Mouse (Mus musculus) midbrain, embryonic 10.5 days (tissue): ENCODE data around the gene Cyp1a2. TPM values are rescaled to one million over a fixed set of nuclear protein-coding genes. Genes with fewer than 3 reads are reported as not detected.

Experiments
- DNase-seq: peaks from one replicate; pipeline ENCODE4 v3.0.0-alpha.2; 2017; ENCODE audit warnings: low spot score
- H3K27ac ChIP-seq: fragments of 300-500 bp; sonication (generic); replicated peaks from 2 replicates; pipeline ENCODE4 v1.5.1; 2016; ENCODE audit warnings: mild to moderate bottlenecking
- H3K27me3 ChIP-seq: fragments of 300-500 bp; sonication (generic); 2 replicates; pipeline ENCODE4 v1.6.1; 2016; ENCODE audit warnings: low read depth, mild to moderate bottlenecking; ENCODE audit not compliant: poor library complexity, severe bottlenecking
- H3K36me3 ChIP-seq: fragments of 300-500 bp; sonication (generic); 2 replicates; pipeline ENCODE4 v1.6.1; 2016; ENCODE audit warnings: mild to moderate bottlenecking, moderate library complexity
- H3K4me1 ChIP-seq: fragments of 300-500 bp; sonication (generic); 2 replicates; pipeline ENCODE4 v1.6.1; 2016
- H3K4me3 ChIP-seq: fragments of 300-500 bp; sonication (generic); 2 replicates; pipeline ENCODE4 v1.5.1; 2016; ENCODE audit warnings: mild to moderate bottlenecking, moderate library complexity
- H3K9me3 ChIP-seq: fragments of 300-500 bp; sonication (generic); replicated peaks from 2 replicates; pipeline ENCODE4 v1.6.1; 2016; ENCODE audit warnings: mild to moderate bottlenecking
- WGBS: fragments of 180-500 bp; shearing (Covaris S2); methylation state at CpG from one replicate; pipeline ENCODE4 v1.1.7; 2016; 5-methylcytosine and 5-hydroxymethylcytosine counted together
- polyA plus RNA-seq: library from polyadenylated mRNA; unstranded; fragments of >200 nt; fragmentation: Nextera tagmentation; extraction: Ambion mirVana; gene quantifications from 2 replicates; pipeline ENCODE4 v1.2.1, GENCODE M21; 2016

Gene Cyp1a2
- polyA plus RNA-seq, 1 experiment from 2014 or later: not detected

- H3K27me3 ChIP-seq: peaks cover 1% of the 10 kb centered on the region; the same call in 1 of the 2 replicates
- WGBS: 61% methylated on average over 1 of the region's 1 CpGs
- peaks cover 87% of the 10 kb centered on the region for H3K4me1 ChIP-seq
- H3K36me3 ChIP-seq: peaks cover 44% of the 10 kb centered on the region
- no peak for DNase-seq
- no peak overlapping the region for H3K4me3 ChIP-seq
- H3K27ac ChIP-seq: no peak overlapping the region
- no peaks in the 10 kb centered on the region for H3K9me3 ChIP-seq
Observed at GRCm38 (mm10) chr9:57641022-57641421, 42.5 kb downstream of the Cyp1a2 start.

DNA sequence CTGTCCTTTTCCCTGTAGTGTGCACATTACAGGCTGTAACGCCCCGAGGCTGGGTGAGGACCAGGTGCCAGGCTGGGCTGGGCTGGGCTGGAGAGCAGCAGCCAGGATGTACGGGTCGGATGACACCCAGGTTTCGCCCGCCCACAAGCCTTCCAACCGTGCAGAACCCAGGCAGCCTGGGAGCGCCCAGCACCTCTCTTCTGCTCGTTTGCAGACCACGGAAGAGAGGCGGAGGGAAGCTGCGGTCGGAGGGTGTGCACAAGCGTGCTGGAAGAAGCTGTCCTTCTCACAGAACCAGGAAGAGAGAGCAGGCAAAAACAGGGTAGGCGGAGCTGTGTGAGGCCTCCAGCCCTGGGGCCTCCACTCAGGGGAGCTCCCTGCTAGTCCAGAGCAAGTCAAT, 43.1 kb downstream of the Cyp1a2 start:
- DNase-seq: no peak

GRCm38 (mm10) chr9:57639661-57640328, 43.7 kb downstream of the Cyp1a2 start:
- H3K27ac ChIP-seq: peak overlapping the region; percentile 58
- no peak for DNase-seq
- H3K36me3 ChIP-seq: peaks cover 51% of the 10 kb centered on the region
- H3K4me3 ChIP-seq: peak overlapping the region; percentile 23; the same call in 1 of the 2 replicates
- WGBS: 81% methylated on average over 5 of the region's 5 CpGs
- no peaks in the 10 kb centered on the region for H3K9me3 ChIP-seq
- H3K27me3 ChIP-seq: no peaks in the 10 kb centered on the region
- peaks cover 76% of the 10 kb centered on the region for H3K4me1 ChIP-seq

More for the DNA sequence above, 43.1 kb downstream of the Cyp1a2 start:
- Histone ChIP-seq H3K27me3 (no peaks in the 10 kb centered on the region), H3K36me3 (peaks cover 46% of the 10 kb centered on the region), H3K4me1 (peaks cover 80% of the 10 kb centered on the region), H3K27ac (peak overlapping the region; percentile 46), H3K4me3 (peak overlapping the region; percentile 23; the same call in 1 of the 2 replicates), H3K9me3 (no peaks in the 10 kb centered on the region)
- WGBS: 29% methylated on average over 15 of the region's 15 CpGs

GRCm38 (mm10) chr9:57638651-57639459, 44.6 kb downstream of the Cyp1a2 start:
- H3K4me1 ChIP-seq: peaks cover 72% of the 10 kb centered on the region

DNA sequence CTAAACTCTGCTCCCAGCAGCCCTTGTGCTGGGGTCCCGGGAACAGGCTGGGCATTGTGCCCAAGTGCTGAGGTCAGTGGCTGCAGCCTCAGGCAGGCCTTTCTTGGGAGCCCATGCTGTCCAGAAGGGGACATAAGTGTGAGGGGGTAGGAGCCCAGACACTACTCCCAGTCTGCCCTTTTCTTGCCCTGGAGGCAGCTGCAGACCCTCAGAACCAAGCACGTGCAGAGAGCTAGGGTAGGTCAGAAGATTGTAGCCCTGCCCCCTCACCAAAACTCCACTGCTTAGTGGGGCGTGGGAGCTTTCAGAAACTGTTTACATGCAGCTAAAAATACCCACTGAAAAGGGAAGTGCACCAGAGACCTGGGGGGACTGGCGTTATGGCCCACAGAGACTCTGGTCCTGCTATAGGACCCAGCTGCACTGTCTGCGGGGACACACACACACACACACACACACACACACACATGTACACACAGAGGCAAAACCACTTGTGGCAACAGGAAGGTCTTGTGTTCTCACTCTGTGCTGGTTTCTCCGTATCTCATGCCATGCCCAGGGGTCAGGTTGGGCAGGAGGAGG, 45.7 kb downstream of the Cyp1a2 start:
- H3K9me3 ChIP-seq: no peaks in the 10 kb centered on the region
- no peaks in the 10 kb centered on the region for H3K27me3 ChIP-seq
- 71% methylated on average over 6 of the region's 6 CpGs for WGBS
- peaks cover 53% of the 10 kb centered on the region for H3K36me3 ChIP-seq
- peaks cover 66% of the 10 kb centered on the region for H3K4me1 ChIP-seq
- 0 out of 2 replicates have a peak overlapping the region, but pooled peaks have one; percentile 29 for H3K27ac ChIP-seq
- DNase-seq: no peak
- H3K4me3 ChIP-seq: no peak overlapping the region

More at GRCm38 (mm10) chr9:57638651-57639459, 44.6 kb downstream of the Cyp1a2 start:
- H3K36me3 ChIP-seq: peaks cover 51% of the 10 kb centered on the region
- H3K9me3 ChIP-seq: no peaks in the 10 kb centered on the region
- peak overlapping the region; percentile 58 for H3K27ac ChIP-seq
- peak overlapping the region; percentile 10; the same call in 1 of the 2 replicates for H3K4me3 ChIP-seq
- no peaks in the 10 kb centered on the region for H3K27me3 ChIP-seq
- DNase-seq: no peak
- 63% methylated on average over 8 of the region's 8 CpGs for WGBS

DNA sequence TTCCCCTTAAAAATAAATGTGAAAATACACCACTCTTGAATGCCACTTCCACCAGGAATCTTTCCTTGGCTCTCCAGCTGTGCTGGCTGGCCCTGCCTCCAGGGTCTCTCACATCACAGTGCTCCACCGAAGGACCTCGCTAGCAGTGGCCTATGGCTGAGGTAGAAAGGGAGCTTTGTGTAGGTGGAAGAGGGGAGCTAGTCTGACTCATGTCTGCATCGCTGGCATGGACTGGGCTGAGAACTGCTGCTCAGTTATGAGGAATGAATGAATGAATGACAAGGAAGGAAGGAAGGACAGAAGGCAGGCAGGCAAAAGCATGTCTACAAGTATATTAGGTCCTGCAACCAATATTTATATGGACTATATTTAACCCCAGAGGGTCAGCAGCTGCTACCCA, 46.2 kb downstream of the Cyp1a2 start:
- peaks cover 61% of the 10 kb centered on the region for H3K4me1 ChIP-seq
- no peak overlapping the region for H3K4me3 ChIP-seq
- no peak overlapping the region for H3K27ac ChIP-seq
- H3K9me3 ChIP-seq: no peaks in the 10 kb centered on the region
- no peaks in the 10 kb centered on the region for H3K27me3 ChIP-seq
- peaks cover 53% of the 10 kb centered on the region for H3K36me3 ChIP-seq
- WGBS: 88% methylated on average over 3 of the region's 3 CpGs
- DNase-seq: no peak

- WGBS: 54% methylated on average over 4 of the region's 4 CpGs
- Histone ChIP-seq H3K4me1 (peaks cover 24% of the 10 kb centered on the region), H3K27ac (no peak overlapping the region), H3K36me3 (peaks cover 71% of the 10 kb centered on the region), H3K4me3 (no peak overlapping the region), H3K9me3 (no peaks in the 10 kb centered on the region), H3K27me3 (no peaks in the 10 kb centered on the region)
- no peak for DNase-seq
Observed at GRCm38 (mm10) chr9:57633481-57634024, 50.0 kb downstream of the Cyp1a2 start.

- WGBS: 72% methylated on average over 14 of the region's 14 CpGs
- Histone ChIP-seq H3K9me3 (no peaks in the 10 kb centered on the region), H3K36me3 (peaks cover 93% of the 10 kb centered on the region), H3K4me3 (no peak overlapping the region), H3K27me3 (no peaks in the 10 kb centered on the region), H3K4me1 (peaks cover 15% of the 10 kb centered on the region), H3K27ac (no peak overlapping the region)
- peak; percentile 74 for DNase-seq
Observed at GRCm38 (mm10) chr9:57629118-57629874, 54.2 kb downstream of the Cyp1a2 start.

DNA sequence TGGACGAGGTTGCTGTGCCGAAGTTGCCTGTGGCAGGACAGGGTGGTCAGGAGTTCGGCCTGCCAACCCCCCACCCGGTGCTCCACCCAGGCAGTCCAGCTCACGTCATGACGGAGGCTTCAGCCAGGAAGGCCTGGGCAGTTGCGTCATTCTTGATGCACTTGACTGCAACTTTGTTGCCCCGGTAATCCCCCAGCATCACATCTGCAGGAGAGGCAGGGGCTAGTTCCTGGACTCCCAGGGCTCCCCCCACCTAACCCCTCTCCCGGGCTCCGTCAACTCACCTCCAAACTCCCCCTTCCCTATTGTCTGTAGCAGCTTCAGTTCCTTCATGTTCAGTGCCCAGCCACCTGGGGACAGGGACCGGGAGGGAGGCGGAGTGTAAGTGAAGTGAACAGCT, 54.8 kb downstream of the Cyp1a2 start:
- no peak for DNase-seq
- H3K4me3 ChIP-seq: no peak overlapping the region
- 95% methylated on average over 12 of the region's 12 CpGs for WGBS
- H3K9me3 ChIP-seq: no peaks in the 10 kb centered on the region
- H3K27me3 ChIP-seq: no peaks in the 10 kb centered on the region
- H3K4me1 ChIP-seq: peaks cover 10% of the 10 kb centered on the region
- H3K36me3 ChIP-seq: peaks cover 99% of the 10 kb centered on the region
- no peak overlapping the region for H3K27ac ChIP-seq

DNA sequence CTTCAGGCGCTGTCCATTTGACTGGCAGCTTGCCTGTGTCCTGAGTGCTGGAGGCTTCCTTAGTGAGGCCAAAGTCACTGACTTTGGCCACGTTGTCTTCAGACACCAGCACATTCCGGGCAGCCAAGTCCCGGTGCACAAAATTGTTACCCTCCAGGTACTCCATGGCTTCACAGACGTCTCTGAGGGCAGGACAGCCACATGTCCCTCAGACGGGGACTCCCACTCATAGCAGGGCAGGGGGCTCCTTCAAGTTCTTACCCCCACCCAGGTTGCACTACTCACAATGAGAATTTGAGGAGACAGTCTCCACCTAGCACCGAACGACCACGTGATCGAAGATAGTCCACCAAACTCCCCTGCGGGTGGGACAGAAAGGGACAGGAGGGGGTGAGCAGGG, 55.6 kb downstream of the Cyp1a2 start:
- Histone ChIP-seq H3K9me3 (no peaks in the 10 kb centered on the region), H3K36me3 (peaks cover 91% of the 10 kb centered on the region), H3K27me3 (no peaks in the 10 kb centered on the region), H3K27ac (no peak overlapping the region), H3K4me1 (peaks cover 6% of the 10 kb centered on the region), H3K4me3 (no peak overlapping the region)
- 94% methylated on average over 11 of the region's 11 CpGs for WGBS
- DNase-seq: no peak

DNA sequence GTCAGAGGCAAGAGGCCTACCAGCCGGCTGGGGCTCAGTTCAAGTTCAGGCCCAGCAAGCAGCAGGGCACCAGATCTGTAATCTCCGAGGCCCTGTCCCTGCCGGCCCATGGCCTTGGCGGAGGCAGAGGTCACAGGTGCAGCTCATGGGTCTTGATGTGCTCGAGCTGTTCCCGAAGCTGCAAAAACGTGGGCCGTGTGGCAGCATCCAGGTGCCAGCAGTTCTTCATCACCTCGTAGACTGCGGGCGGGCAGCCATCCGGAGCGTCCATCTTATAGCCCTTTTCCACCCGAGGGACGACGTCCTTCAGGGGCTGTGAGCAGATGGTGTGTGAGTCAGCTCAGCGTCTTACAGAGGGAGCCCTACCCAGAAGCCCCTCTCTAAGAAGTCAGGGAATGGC, 56.3 kb downstream of the Cyp1a2 start:
- no peak for DNase-seq
- H3K4me1 ChIP-seq: peaks cover 6% of the 10 kb centered on the region
- no peak overlapping the region for H3K27ac ChIP-seq
- H3K27me3 ChIP-seq: no peaks in the 10 kb centered on the region
- no peak overlapping the region for H3K4me3 ChIP-seq
- no peaks in the 10 kb centered on the region for H3K9me3 ChIP-seq
- peaks cover 85% of the 10 kb centered on the region for H3K36me3 ChIP-seq
- WGBS: 94% methylated on average over 17 of the region's 17 CpGs
